Mouse (Mus musculus) spleen, adult 2 months (tissue): ENCODE measurements around the gene Ankrd16.

Source experiments
- CTCF ChIP-seq: fragments of 200-500 bp; IDR thresholded peaks from 2 replicates; pipeline ENCODE4 v1.5.1; 2011; ENCODE audit warnings: mild to moderate bottlenecking, inconsistent platforms; ENCODE audit not compliant: insufficient read depth, insufficient read length, insufficient replicate concordance; ENCODE audit errors: extremely low read depth
- POLR2A ChIP-seq: fragments of 200-500 bp; IDR thresholded peaks from 2 replicates; pipeline ENCODE4 v1.6.1; 2011; ENCODE audit warnings: low read depth, low read length, inconsistent platforms

DNA sequence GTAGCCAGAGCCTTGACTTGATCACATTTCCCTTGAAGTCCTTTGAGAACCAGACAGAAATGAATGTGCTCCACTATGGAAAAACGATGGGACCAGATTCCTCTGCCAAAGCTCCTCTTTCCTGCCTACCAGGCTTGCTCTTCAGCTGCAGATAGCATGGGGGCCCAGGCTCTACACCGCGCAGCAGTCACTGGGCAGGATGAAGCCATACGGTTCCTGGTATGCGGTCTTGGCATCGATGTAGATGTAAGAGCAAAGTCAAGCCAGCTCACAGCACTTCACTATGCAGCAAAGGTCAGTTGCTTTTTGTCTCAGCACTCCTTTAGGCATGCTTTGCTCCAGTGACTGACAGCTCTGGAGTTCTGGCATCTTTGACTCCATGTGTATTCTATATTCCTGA is 6.5 kb downstream of the Ankrd16 start:
- TF ChIP-seq CTCF = no peak
- TF ChIP-seq POLR2A = no peak
